Mouse (Mus musculus) gastrocnemius, postnatal 4 days (tissue): ENCODE measurements around the gene Dab2. TPM values are rescaled to one million over a fixed set of nuclear protein-coding genes. Genes with fewer than 3 reads are reported as not detected.

Experiments used
- DNase-seq, 2 experiments: peaks; one replicate each; pipeline ENCODE4 v3.0.0; 2021 to 2022; ENCODE audit warnings: low spot score in 2 of 2, mixed read lengths in 2 of 2
- total RNA-seq, 2 experiments: library from RNA; stranded (reverse); gene quantifications; 2 replicates each; pipeline ENCODE4 v1.2.3; 2021

Dab2 gene
- total RNA-seq, 2 experiments from 2014 or later: 94.6 to 96.1 TPM

- no peak for DNase-seq
These were observed 24.0 kb downstream of the Dab2 start for GRCm38 (mm10) chr15:6323577-6323976.

GRCm38 (mm10) chr15:6325443-6325842, 25.9 kb downstream of the Dab2 start:
- no peak for DNase-seq

GRCm38 (mm10) chr15:6326011-6326410, 26.4 kb downstream of the Dab2 start:
- DNase-seq: no peak

DNA sequence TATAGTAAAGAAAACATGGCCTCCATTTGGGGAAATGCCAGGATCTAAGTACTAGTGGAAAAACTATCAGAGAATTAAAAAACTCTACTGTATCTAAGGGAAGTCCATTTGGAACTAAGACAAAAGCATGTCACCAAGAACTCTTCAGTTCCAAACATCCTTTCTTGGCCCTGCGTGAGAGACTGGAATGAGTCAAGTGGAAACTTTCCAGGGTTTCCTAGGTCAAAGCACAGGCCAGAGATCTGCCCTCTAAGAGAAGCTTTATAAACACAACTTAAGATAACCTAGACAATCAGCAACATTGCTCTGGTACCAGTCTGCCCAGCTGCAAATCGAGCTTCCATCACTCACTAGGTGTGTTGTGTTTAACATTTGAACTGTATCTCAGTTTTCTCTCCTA, 31.8 kb downstream of the Dab2 start:
- no peak for DNase-seq

- no peak for DNase-seq
These were observed 35.1 kb downstream of the Dab2 start for GRCm38 (mm10) chr15:6334664-6335206.

- no peak for DNase-seq
These were observed 40.2 kb downstream of the Dab2 start for GRCm38 (mm10) chr15:6339767-6340166.

DNA sequence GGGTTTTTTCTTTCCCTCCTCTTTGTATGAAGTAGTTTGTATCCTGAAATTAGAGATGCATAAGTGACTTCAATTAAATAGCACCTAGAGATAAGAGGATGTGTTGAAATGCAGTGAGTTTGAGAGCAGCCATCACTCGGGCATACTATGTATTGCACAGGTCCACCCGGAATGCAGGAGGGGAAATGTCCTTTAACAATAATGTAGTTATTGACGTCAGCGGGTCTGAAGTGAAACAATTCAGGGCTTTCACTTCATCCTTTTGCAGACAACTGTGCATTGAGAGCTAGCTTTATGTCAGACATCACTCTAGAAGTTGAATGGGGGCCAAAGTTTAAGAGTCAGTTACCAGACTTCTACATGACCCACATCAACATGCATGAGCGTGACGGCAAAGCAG, 40.8 kb downstream of the Dab2 start:
- DNase-seq: no peak

DNA sequence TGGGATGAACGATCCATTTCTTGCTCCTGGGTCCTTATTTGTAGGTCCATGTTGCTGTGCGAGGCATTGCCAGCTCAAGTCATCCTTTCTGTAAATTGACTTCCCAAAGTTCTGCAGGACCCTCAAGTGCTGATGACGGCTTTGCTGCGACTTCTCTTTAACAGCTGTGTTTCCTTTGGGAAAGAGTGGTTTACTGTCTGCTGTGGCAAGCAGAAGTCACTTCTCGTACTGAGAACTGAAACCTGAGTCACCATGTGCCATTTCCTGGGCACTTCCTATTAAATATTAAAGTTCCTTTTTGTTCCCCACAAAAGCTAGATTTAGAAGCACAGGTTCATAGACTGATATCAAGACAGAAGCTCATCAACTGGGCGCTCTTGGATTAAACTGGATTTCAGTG, 41.8 kb downstream of the Dab2 start:
- no peak for DNase-seq

DNA sequence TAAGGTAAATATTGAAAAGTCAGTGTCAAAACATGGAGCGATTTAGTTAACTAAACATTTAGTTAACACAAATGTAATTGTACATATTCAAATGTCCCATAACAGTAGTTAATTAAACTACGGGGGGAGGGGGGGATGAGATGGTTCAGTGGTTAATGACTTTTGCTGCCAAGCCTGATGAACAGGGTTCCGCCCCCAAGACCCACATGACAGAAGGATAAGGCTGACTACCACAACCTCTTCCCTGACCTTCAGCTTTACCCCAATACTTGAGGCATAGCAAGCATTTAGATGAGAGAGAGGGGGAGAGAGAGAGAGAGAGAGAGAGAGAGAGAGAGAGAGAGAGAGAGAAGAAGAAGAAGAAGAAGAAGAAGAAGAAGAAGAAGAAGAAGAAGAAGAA, 54.3 kb downstream of the Dab2 start:
- no peak for DNase-seq

GRCm38 (mm10) chr15:6359859-6360258, 60.3 kb downstream of the Dab2 start:
- DNase-seq: no peak

- DNase-seq: no peak
These were observed 70.4 kb downstream of the Dab2 start for GRCm38 (mm10) chr15:6369974-6370373.

GRCm38 (mm10) chr15:6371486-6371885, 71.9 kb downstream of the Dab2 start:
- no peak for DNase-seq

DNA sequence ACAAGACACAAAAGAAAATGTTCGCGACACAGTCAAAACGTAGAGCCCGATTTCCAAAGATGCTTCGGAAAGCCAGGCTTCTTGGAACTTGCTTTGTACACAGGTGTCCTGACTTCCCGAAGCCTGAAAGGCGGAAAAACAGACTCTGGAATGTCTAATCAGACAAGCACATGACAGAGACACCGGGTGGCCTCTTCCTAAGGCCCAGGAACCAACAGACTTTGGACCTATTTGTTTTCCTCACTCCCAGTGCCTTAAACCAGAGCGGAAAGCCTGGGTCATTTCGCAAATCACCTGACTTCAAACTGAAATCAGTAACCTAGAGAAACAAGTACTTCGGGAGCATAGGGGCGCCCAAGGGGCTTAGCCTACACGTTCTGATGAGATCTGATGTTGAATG, 75.4 kb downstream of the Dab2 start:
- no peak for DNase-seq

DNA sequence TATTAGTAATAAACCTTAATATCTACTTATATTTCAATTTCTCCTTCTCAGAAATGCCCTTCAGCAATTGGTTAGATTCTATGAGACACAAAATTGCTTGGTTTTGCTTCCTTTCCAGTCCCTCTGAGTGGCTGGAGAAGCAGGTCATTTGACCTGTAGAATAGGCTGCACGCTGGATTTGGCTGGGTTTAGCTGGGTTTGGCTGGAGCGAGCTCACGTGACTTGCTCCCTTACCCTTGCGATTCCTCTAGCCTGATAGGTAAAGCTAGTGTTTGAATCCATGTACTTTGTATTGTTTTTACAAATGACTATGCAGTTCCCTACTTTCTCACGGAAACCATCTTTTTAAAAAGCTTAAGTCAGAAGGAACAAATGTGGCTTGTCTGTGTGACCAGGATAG, 76.4 kb downstream of the Dab2 start:
- DNase-seq: no peak

GRCm38 (mm10) chr15:6376785-6377184, 77.2 kb downstream of the Dab2 start:
- DNase-seq: no peak

DNA sequence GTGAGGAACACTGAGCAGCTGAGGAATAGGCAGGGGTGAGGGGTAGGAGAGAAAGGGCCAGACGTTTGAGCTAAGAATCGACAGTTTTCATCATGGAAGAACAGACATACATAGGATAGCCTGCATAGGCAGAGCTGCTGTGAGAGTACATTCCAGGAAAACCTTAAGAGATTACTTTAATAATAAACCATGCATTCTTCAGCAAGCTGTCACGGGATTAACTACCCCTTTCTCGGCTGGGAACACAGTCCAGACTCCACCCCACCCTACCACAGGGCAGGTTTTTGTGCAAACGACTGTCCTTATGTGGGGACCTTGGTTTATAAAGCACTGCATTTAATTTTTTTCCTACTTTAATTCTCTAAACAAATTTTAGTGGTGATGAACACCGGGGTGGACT, 84.4 kb downstream of the Dab2 start:
- DNase-seq: no peak

GRCm38 (mm10) chr15:6385241-6385640, 85.7 kb downstream of the Dab2 start:
- no peak for DNase-seq

- DNase-seq: peak; percentile 80 to 87
These were observed 86.8 kb downstream of the Dab2 start for GRCm38 (mm10) chr15:6386159-6386951.

GRCm38 (mm10) chr15:6386961-6387728, 87.6 kb downstream of the Dab2 start:
- DNase-seq: peak in 1 of 2 experiments; percentile 23

DNA sequence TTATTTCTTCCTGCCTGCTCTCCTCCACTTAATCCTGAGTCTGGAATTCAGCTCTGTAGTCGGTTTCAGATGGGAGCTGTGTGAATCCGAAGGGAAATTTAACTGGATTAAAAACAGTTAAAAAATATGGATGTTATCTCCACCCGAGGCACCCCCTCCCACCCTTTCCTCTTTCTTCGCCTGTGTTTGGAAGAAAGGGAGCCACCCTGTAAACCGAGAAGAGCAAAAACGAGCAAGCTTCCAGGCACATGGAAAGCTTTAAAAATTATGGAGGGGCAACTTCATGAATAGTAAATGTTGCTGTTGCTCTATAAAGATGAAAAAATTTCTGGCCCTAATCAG, 88.1 kb downstream of the Dab2 start:
- no peak for DNase-seq

- no peak for DNase-seq
These were observed 88.6 kb downstream of the Dab2 start for GRCm38 (mm10) chr15:6388146-6388545.

- DNase-seq: no peak
These were observed 89.0 kb downstream of the Dab2 start for GRCm38 (mm10) chr15:6388631-6389030.
